In genomic region chr10:62896774-62897173, GRCm38 (mm10) we compare ENCODE assay signal across 1 mouse cellular context.
A peak's percentile ranks its signal among the peaks of the same experiment; 100 is the strongest.
TF ChIP-seq lines count a peak whose summit lies in the region.

No protein-coding gene starts in this region.

TF ChIP-seq in ES-E14, 5 proteins besides CTCF, POLR2A, EP300 and RAD21:
- peak; percentile 44; the same call in 1 of the 2 replicates for TF ChIP-seq CHD2 (IDR thresholded peaks at IDR 0.05; ENCODE audit: low read depth, low read length)
- 0 out of 2 replicates have a peak, but pooled peaks have one; percentile 35 for TF ChIP-seq ZNF384 (IDR thresholded peaks at IDR 0.05; ENCODE audit: low read depth, low read length)
- TF ChIP-seq MAFK (IDR thresholded peaks at IDR 0.05; ENCODE audit: insufficient read depth, low read depth, low read length) = no peak
